Mouse (Mus musculus) naive thymus-derived CD4-positive, alpha-beta T cell, adult 2 months (primary cell): ENCODE measurements at regions not wholly inside any gene's neighbourhood (a gene's known extent, or its start where the extent isn't known, plus 50 kb on each side); places are given as distances from the start of the nearest gene placed in this dataset.

Experiments
- DNase-seq: peaks from one replicate; pipeline ENCODE4 v3.0.0-alpha.2; 2011; ENCODE audit warnings: low read depth

DNA sequence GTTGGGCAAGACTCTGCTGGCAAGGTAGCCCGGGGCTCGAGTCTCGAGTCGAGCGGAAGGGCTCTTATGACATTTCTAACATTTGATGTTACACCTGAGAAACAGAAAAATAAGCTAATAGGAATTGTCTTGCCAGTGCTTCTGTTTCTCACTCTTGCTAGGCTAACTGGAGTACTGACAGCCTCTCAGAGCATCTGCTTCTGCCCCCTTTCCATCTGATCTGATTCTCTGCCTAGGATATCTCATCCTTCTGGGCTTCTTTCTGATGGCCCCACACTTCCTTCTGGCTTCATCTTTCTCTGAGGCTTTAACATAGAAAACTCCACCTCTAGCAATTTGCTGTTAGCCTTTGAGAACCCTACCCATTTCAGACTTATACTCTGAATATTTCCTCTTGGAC is 95.0 kb upstream of the Arhgef9 start:
- no peak for DNase-seq

DNA sequence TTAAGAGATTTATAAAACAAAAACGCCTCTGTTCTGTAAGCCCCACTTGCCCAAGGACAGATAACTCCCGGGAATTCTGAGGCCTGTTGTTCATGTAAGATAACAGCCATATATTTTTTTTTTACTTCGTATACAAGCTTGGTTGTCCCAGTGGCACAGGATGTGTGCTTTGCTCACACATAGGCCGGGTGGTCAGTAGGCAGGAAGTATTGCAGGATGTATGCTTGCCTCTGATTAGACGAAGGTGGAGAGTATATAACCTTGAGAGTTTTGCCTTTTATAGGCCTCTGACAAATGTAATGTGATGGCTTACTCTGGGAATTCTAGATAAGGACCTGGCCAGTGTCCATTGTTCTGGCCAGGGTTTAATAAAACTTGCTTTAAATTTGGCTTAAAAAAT is 85.4 kb upstream of the Arhgef9 start:
- DNase-seq = no peak

DNA sequence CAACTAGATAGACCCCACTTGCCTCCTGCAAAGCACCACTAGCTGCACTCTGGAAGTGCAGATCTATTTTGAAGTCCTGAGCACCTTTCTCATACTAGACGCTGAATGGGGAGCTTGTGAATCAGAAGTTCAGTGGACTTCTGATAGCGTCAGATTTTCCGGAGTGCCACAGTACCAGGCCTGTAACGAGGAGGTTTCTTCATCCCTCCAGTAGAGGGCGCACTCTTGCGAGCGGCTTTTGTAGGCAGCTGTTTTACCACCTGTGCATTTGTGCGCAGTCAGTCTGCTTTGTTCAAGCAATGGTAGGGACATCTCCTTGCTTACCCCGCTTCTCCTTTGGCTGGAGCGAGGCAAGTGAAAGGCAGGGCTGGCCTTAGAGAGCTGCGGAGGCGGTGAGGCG is 56.9 kb upstream of the Arhgef9 start:
- peak; percentile 19 for DNase-seq
